8 mouse cellular contexts compared by ENCODE assay signal in the genomic region with DNA sequence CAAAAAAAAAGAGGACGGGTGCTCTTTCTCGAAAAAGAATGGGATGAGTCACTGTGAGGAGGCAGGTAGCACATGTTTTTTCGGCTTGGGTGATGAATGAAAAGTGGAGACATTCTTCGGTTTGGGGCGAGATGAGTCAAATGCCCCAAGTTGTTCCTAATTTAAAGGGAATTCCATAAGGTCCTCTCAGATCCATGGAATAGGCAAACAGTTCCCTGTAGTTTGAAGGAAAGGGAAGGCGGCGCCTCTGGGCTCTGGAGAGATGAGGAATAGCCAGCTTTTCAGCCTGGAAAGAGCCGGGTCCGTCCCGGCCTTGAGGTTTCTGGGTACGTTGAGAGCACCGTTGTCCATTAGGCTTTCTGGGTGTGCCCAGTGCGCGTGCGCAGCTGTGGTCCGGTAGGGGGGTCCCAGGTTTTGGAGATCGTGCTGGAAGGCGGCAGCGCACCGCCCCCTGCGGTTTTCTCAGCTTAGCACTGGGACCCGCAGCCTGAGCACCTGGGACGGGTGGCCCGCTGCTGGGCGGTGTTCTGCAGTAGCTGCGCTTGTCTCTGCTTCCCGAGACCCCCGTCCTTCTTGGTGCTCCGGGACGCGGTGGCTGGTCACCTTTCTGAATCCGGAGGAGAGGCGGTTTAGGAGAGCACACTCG. TPM values are rescaled to one million over a fixed set of nuclear protein-coding genes. Genes with fewer than 3 reads are reported as not detected.
DNase-seq lines count a peak whose midpoint lies in the region; ATAC-seq and TF ChIP-seq lines count a peak whose summit lies in the region.

TSS of gene Slc9a5 (plus strand) at position 394 of the 646 bp plus-strand sequence.

- H3K4me2 ChIP-seq in embryonic facial prominence, embryonic 14.5 days (ENCODE audit: low read depth, low read length): peak within 1 kb of the TSS; percentile 98
- peak within 1 kb of the TSS; percentile 98 for H3K4me2 ChIP-seq in hindbrain, embryonic 11.5 days (replicated peaks; ENCODE audit: low read depth, low read length)
- H3K4me2 ChIP-seq in midbrain, embryonic 13.5 days (replicated peaks): peak within 1 kb of the TSS; percentile 95

- intact Hi-C loops in left cerebral cortex, postnatal 36 days (cut with DNase I): no loop called here

- no peak for ATAC-seq in erythroblast, adult 5-6 weeks (replicated peaks; ENCODE audit: low FRiP score, poor library complexity, severe bottlenecking)
- 0 out of 2 replicates have a peak, but pooled peaks have one; percentile 2 for ATAC-seq in embryonic facial prominence, embryonic 14.5 days (ENCODE audit: low read depth)
- peak; percentile 34 for ATAC-seq in hindbrain, embryonic 11.5 days (ENCODE audit: low FRiP score)
- ATAC-seq in midbrain, embryonic 13.5 days: peak; percentile 29

- peak; percentile 66 for DNase-seq in adrenal gland, adult 2 months
- DNase-seq in embryonic facial prominence, embryonic 14.5 days (ENCODE audit: low spot score): peak; percentile 87
- peak; percentile 82 for DNase-seq in hindbrain, embryonic 11.5 days (ENCODE audit: low spot score)
- peak; percentile 54 to 59 for DNase-seq in left cerebral cortex, postnatal 36 days (ENCODE audit: low spot score in 2 of 2)

- under 1% methylated on average over 34 of the region's 34 CpGs for WGBS in embryonic facial prominence, embryonic 14.5 days
- WGBS in hindbrain, embryonic 11.5 days: 1% methylated on average over 34 of the region's 34 CpGs
- under 1% methylated on average over 34 of the region's 34 CpGs for WGBS in midbrain, embryonic 13.5 days

- peaks cover 34% of the 10 kb centered on the region for H3K4me1 ChIP-seq in erythroblast, embryonic 14.5 days (ENCODE audit: control insufficient read depth)
- H3K4me1 ChIP-seq in embryonic facial prominence, embryonic 14.5 days (ENCODE audit: control insufficient read depth, insufficient read depth, low read length): peaks cover 24% of the 10 kb centered on the region
- H3K4me1 ChIP-seq in hindbrain, embryonic 11.5 days (replicated peaks; ENCODE audit: control insufficient read depth, insufficient read depth, low read length): peaks cover 2% of the 10 kb centered on the region; the same call in 1 of the 2 replicates
- peaks cover 37% of the 10 kb centered on the region for H3K4me1 ChIP-seq in midbrain, embryonic 13.5 days (replicated peaks)
- peaks cover 27% of the 10 kb centered on the region for H3K4me1 ChIP-seq in testis, adult 2 months (ENCODE audit: control insufficient read depth, insufficient read depth, low read length)

- peak within 1 kb of the TSS; percentile 81 for H3K9ac ChIP-seq in embryonic facial prominence, embryonic 14.5 days (ENCODE audit: low read depth, low read length)
- H3K9ac ChIP-seq in hindbrain, embryonic 11.5 days (ENCODE audit: low read depth, low read length): peak within 1 kb of the TSS; percentile 61
- peak within 1 kb of the TSS; percentile 75 for H3K9ac ChIP-seq in midbrain, embryonic 13.5 days (replicated peaks)

- H3K36me3 ChIP-seq in erythroblast, embryonic 14.5 days (ENCODE audit: control insufficient read depth): no peaks in the 10 kb centered on the region
- H3K36me3 ChIP-seq in embryonic facial prominence, embryonic 14.5 days (ENCODE audit: control insufficient read depth, insufficient read depth, low read length): no peaks in the 10 kb centered on the region
- H3K36me3 ChIP-seq in hindbrain, embryonic 11.5 days (ENCODE audit: control insufficient read depth, insufficient read depth, low read length): no peaks in the 10 kb centered on the region
- no peaks in the 10 kb centered on the region for H3K36me3 ChIP-seq in midbrain, embryonic 13.5 days
- no peaks in the 10 kb centered on the region; the same call in 1 of the 2 replicates for H3K36me3 ChIP-seq in testis, adult 2 months (ENCODE audit: control insufficient read depth, insufficient read depth, low read length)

- peaks cover 10% of the 10 kb centered on the region; the same call in 1 of the 2 replicates for H3K9me3 ChIP-seq in erythroblast, embryonic 14.5 days (ENCODE audit: control insufficient read depth, low read length)
- no peaks in the 10 kb centered on the region for H3K9me3 ChIP-seq in embryonic facial prominence, embryonic 14.5 days (ENCODE audit: control insufficient read depth, low read length)
- H3K9me3 ChIP-seq in hindbrain, embryonic 11.5 days (ENCODE audit: control insufficient read depth, low read length): no peaks in the 10 kb centered on the region
- H3K9me3 ChIP-seq in midbrain, embryonic 13.5 days: no peaks in the 10 kb centered on the region

- H3K27ac ChIP-seq in embryonic facial prominence, embryonic 14.5 days (replicated peaks; ENCODE audit: low read depth, low read length): peak within 1 kb of the TSS; percentile 79
- peak within 1 kb of the TSS; percentile 58; the same call in 1 of the 2 replicates for H3K27ac ChIP-seq in hindbrain, embryonic 11.5 days (ENCODE audit: low read depth, low read length)
- H3K27ac ChIP-seq in midbrain, embryonic 13.5 days: peak within 1 kb of the TSS; percentile 54
- peak within 1 kb of the TSS; percentile 94 for H3K27ac ChIP-seq in testis, adult 2 months (ENCODE audit: control insufficient read depth, insufficient read depth, low read depth, low read length)

- peaks cover 86% of the 10 kb centered on the region for H3K27me3 ChIP-seq in erythroblast, embryonic 14.5 days (ENCODE audit: control insufficient read depth)
- no peaks in the 10 kb centered on the region for H3K27me3 ChIP-seq in embryonic facial prominence, embryonic 14.5 days (replicated peaks; ENCODE audit: control insufficient read depth, insufficient read depth, low read length)
- H3K27me3 ChIP-seq in hindbrain, embryonic 11.5 days (ENCODE audit: control insufficient read depth, insufficient read depth, low read length): no peaks in the 10 kb centered on the region
- H3K27me3 ChIP-seq in midbrain, embryonic 13.5 days: peaks cover 19% of the 10 kb centered on the region
- no peaks in the 10 kb centered on the region for H3K27me3 ChIP-seq in testis, adult 2 months (ENCODE audit: control insufficient read depth, insufficient read depth, low read length)

- TF ChIP-seq POLR2A in testis, adult 2 months (IDR thresholded peaks at IDR 0.05; ENCODE audit: control insufficient read depth, low read depth, low read length): no peak; the same call in 1 of the 2 replicates

- peak within 1 kb of the TSS; percentile 62 for H3K4me3 ChIP-seq in erythroblast, embryonic 14.5 days (replicated peaks)
- peak within 1 kb of the TSS; percentile 51 for H3K4me3 ChIP-seq in embryonic facial prominence, embryonic 14.5 days (ENCODE audit: low read depth, low read length)
- H3K4me3 ChIP-seq in hindbrain, embryonic 11.5 days (ENCODE audit: low read depth, low read length): peak within 1 kb of the TSS; percentile 62
- H3K4me3 ChIP-seq in midbrain, embryonic 13.5 days (replicated peaks): peak within 1 kb of the TSS; percentile 56
- peak within 1 kb of the TSS; percentile 86 for H3K4me3 ChIP-seq in testis, adult 2 months (ENCODE audit: control insufficient read depth, low read depth, low read length)

- TF ChIP-seq CTCF in testis, adult 2 months (IDR thresholded peaks at IDR 0.05; ENCODE audit: control insufficient read depth, insufficient read depth, insufficient replicate concordance, low read depth, low read length): no peak

RNA-seq across cellular contexts. Expression of gene Slc9a5, which starts in this region (rescaled TPM):
- polyA plus RNA-seq in erythroblast, embryonic 14.5 days (2012): 0.02 TPM in 1 of 2 replicates, not detected in the other
- 1.7 TPM in 1 of 2 replicates, not detected in the other for total RNA-seq in erythroblast, adult 5-6 weeks (2015; ENCODE audit: low replicate concordance)
- not detected in 2 replicates for total RNA-seq in erythroblast, adult 5-6 weeks (2017; ENCODE audit: low replicate concordance)
- under 1 TPM; 0.55 to 0.86 TPM for total RNA-seq in adrenal gland, adult 2 months (2021)
- polyA plus RNA-seq in adrenal gland, adult 2 months (2012; rRNA removed): 3.3 and 4.1 TPM in 2 replicates
- 3.0 and 3.3 TPM in 2 replicates for polyA plus RNA-seq in embryonic facial prominence, embryonic 14.5 days (2014; fragmentation: Nextera tagmentation; extraction: Ambion mirVana)
- polyA plus RNA-seq in hindbrain, embryonic 11.5 days (2014; fragmentation: Nextera tagmentation; extraction: Ambion mirVana): 3.9 and 4.5 TPM in 2 replicates
- total RNA-seq in left cerebral cortex, postnatal 36 days (2021): 10 to 100 TPM; 34.1 to 44.5 TPM
- polyA plus RNA-seq in midbrain, embryonic 13.5 days (2015; fragmentation: Nextera tagmentation; extraction: Ambion mirVana): 5.4 and 5.6 TPM in 2 replicates
- 33.5 and 35.4 TPM in 2 replicates for polyA plus RNA-seq in testis, adult 2 months (2012; rRNA removed)

Comparison
In these comparisons a context has a peak if more than half of its experiments do, and no peak if none do; other contexts are left out.
1. RNA of gene Slc9a5 (total RNA-seq): 34.1 to 44.5 TPM in left cerebral cortex, postnatal 36 days; 1.7 TPM in erythroblast, adult 5-6 weeks and 0.55 to 0.86 TPM in adrenal gland, adult 2 months; every median in the first group is over 10 times any median in the second.
2. Peak in every context shown above with its lines, with median percentiles within 50 percentile points of each other: H3K4me3 ChIP-seq, DNase-seq, H3K27ac ChIP-seq, H3K4me2 ChIP-seq and H3K9ac ChIP-seq.